Mouse (Mus musculus) mouse trophoblast stem cell (cell line): ENCODE measurements around the gene Hemgn.

Source experiments
- in situ Hi-C, 2 experiments: fragments of 300-500 bp; cut with MseI, MboI; formaldehyde crosslinking; loops; 2 replicates in 1 of 2; 3 replicates in 1 of 2; pipeline ENCODE4 v1.15.1; 2025

The Hemgn gene

DNA sequence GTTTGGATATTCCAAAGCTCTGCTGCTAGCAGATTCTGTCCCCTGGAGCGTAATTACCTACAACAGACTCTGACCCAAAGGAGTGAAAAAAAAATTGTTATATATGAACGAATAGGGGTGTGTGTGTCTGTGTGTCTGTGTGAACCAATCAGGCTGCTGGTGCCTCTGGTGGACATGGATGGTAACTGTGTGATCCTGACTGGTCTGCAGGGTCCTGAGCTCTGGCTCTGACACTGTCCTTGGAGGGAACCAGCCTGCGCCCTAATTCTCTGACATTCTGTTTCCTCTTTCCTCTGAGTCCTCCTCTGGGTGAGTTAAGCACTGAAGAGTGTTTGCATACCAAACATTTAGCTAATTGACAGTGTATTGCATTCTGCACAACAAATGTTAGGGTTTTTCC is 4.2 kb upstream of the Hemgn start:
- in situ Hi-C loops = no loop called here

DNA sequence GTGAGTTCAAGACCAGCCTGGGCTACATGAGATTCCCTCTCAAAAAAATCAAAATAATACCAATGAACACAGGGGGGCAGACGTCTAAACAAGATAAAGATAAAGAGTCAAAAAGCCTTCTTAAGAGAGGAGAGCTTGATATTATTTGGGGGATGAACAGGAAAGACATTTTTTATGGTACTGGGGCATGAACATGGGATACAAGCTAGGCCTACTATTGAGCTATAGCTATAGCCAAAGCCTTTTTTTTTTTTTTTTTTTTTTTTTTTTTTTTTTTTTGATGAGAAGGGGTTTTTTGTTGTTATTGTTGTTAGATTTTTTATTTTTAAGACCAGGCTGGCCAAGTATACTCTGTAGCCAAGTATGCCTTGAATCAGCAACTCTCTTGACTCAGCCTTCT is 1.2 kb downstream of the Hemgn start:
- in situ Hi-C loops = no loop called here

DNA sequence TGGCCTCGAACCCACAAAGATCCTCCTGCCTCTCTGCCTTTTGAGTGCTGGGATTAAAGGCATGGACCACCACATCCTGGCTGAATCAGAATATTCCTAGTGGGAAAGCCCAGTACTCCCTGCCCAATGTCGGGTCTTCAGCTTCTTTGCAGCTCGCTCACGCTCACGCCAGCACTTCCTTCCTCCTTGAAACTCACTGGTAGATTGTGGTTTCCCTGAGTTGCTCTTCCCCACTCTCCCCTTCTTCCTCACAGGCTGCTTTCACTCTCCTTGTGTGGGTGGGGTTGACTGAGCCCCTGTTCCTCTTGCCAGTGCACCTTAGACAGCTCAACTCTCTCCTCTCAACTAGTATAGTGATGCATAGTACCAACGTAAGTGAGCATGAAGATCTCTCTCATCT is 1.8 kb downstream of the Hemgn start:
- in situ Hi-C loops = no loop called here

DNA sequence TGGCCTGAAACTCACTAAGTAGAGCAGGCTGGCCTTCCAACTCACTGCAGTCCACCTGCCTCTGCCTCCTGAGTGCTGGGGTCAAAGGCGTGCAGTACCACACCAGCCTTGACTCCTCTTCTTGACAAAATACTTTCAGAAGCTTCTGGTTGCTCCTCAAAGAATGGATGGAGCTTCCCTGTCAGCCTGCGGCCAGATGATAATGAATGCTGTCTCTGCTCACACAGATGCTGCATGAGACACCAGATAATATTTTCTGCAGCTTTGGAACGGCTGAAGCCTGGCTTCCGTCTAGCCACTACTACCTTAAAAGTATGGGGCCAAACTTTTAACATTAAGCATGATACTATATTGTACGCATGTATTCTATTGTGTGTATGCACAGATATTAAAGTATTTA is 2.6 kb downstream of the Hemgn start:
- in situ Hi-C loops = no loop called here

DNA sequence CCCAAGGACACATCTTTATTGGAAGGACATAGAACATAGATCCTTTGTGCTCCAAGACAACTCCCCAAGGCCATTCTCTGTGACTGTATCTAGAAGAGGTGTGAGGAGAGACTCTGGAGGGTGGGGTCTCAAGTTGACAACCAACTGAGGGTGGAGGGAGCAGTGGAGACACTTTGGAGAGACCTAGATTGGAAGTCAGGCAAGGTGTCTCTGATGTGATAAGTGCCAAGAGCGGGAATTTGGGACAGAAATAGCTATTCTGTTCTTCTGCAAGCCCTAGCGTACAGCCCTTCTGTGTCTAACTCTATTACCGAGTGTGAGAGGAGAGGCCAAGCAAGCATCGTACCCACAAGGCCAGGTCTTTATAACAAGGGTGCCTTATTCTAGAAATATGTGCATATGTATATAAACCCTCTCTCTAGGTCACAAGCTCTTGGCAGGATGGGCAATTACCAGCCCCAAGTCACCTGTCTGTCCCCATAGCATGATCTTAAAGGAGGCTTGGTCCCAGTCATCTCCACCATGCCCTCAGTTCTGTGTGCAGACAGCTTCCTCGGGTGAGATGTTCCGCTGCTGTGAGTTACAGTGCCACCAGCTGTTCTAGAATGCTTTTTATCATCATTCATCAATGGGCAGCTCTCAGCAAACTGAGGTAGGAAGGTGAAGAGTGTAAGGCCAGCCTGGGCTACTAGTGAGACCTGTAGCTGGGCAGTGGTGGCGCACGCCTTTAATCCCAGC is 6.2 kb downstream of the Hemgn start:
- in situ Hi-C loops = no loop called here

DNA sequence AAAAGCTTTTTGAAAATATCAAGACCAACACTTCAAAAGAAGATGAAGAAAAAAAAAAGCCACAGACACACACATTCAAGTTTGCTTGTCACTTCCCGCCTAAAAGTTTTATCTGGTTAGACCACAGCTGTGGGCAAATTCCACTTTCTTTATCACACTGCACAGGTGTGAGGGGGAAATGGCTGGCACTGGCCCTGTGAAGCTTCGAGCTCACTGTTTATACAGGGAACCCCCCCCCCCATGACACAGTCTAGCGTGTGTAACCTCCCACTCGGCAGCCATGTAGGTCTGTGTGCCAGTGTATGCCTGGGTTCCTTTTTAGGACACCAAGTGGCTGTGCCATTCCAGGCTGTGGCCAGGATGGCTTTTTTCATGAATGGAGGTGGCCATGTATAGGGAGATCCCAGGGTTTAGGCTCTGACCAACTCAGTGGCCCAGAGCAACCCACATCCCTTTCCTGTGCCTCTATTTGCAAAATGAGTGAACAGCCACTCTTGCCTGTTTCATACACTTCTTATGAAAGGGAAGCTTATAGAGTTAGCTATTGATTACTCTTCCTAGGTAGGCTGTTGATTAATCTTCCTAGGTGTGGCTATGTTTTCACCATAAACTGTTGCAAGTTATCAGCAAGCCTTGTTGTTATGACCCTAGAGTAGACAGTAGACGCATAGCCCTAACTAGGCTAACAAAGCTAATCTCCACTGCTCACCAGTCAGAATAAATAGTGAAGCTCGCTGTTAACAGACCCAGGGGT is 9.1 kb downstream of the Hemgn start:
- in situ Hi-C loops = no loop called here

DNA sequence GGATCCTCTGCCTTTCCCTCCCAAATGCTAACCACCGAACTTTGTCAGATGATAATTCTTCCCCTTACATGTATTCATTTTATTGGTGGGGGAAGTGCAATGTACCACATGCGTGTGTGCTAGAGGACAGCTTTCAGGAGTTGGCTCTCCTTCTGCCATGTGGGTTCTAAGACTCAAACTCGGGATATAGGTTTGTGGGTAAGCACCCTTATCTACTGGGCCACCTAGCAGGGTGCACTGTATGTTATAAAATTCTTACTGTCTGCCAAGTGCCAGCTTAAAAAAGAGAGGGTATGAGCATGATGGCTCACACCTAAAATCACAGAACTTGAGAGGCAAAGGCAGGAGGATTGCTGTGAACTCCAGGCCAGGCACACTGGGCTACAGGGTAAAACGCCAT is 14.5 kb downstream of the Hemgn start:
- in situ Hi-C loops = no loop called here

DNA sequence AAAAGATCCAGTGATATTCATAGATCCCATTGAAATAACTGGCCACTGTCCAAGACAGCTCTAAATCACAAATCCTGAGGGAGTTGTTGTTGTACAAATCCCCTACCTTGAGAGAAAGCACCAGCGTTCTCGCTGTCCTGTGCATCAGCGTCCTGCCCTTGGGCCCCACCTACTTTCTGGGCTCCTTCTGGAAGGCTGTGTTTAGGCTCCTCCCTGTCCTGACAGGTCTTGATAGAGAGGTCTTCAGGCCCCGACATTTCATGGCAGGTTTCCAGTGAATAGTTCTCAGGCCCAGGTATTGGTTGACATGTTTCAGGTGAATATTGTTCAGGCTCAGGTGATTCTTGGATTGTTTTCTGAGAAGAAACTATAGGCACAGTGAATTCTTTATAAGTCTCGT is 17.6 kb downstream of the Hemgn start:
- in situ Hi-C loops = no loop called here

DNA sequence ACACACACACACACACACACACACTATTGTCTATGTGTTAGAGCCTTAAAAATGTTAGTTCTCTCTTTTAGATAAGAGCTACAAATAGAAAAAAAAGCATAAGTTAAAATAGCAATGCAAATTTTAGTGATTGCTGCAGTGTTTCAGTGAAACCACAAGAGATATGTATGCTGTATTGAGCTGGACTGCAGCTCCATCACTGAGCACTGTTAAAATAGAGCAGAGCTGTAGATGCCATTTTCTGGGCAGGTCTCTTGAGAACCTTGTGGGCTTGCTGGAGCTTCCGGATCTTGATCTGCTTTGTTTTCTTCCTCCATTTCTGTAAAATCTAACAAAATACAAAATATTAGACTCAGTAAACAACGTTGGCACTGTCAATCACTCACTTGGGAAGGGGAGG is 18.9 kb downstream of the Hemgn start:
- in situ Hi-C loops = loop anchor here in 1 of 2 experiments (5.0 kb wide), 1 partner anchor 63 kb away; no protein-coding TSS in a partner anchor

DNA sequence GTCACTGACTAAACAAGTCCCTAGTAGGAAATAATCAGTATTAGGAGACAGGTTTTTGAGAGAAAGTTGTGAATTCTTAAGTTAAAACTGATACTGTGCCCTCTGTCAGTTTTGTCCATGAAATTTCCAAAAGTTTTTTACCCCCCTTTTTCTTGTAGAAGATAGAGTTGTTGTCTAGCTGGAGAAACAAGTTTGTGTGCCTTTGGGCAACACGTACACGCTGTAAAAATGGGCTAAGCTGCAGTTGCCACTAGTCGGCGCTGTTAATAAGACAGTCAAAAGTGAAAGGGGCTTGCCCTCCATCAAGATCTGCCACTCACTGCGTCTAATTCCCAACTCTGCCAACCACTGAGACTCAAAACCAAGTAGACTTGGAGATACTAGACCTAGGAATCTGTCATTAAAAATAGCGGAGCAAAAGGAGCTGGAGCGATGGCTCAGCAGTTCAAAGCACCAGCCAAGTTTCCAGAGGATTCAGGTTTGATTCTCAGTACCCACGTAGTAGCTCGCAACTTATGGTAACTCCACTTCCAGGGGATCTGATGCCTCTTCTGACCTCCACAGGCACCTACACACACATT is 22.8 kb downstream of the Hemgn start:
- in situ Hi-C loops = loop anchor here in 1 of 2 experiments (5.0 kb wide), 1 partner anchor 67 kb away; no protein-coding TSS in a partner anchor

DNA sequence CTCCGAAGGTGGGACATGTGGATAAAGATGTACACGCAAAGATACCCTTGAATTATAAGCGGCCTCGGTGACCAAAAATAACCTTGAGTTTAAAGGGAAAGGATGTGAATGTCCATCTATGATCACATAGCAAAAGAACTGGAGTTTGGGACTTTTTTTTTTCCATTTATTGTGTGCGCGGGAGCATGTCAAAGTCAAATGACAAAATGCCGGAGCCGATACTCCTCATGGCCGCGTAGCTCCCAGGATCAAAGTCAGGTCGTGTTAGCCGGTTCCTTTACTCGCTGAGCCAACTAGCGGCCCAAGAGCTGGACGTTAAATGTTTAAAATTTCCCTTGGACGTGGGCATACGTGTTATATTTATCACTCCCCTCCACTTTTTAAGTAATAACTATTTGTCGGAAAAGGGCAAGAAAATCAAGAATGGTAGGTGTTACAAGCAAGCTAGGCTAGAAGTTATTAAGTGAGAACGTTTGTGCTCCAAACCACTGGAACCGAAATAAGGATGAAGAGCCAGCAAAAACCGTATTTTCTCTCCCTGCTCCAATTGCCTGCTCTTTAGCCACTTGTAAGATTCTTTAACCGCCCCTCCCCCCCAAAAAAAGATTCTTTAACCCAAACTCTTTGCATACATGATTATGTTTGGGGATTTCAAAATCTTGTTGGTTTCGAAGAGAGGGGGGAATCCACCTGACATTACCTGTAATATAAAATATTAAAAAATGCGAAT is 23.5 kb downstream of the Hemgn start:
- in situ Hi-C loops = loop anchor here (5.0 kb wide), 2 partner anchors 63 to 68 kb away; partner anchors contain the start of gene Anp32b (in 1 of the 2)

DNA sequence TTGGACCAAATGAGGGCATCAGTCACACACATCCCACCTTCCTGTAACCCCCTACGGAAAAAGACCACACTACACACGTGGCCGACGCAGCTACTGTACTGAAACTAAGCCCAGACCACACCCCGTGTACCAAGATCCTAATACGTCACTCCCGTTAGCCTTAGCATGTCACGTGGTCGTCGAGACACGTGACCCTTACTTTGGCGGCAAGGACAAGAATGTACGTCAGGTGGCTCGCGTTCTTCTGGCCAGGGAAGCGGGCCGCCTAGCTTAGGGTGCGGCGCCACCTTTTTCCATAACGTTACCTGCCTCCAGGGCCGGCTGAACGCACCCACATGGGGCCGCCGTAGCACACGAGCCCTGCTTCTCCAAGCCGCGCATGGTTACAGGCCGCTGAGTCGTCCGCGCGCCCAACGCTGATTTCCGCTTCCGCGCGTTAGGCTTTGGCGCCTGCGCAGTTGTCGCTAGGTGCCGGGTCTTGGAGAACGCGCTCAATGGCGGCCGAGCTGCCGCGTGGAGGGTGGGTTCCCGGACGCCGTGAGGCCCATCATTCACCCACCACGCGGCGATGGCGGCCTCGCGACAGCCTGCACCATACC is 24.2 kb downstream of the Hemgn start, which contains the start of gene Trmo:
Gene Trmo, minus strand, starts transcription at position 425 of the 599 bp plus-strand sequence.
- in situ Hi-C loops = loop anchor here in 1 of 2 experiments (5.0 kb wide), 1 partner anchor 63 kb away; the partner anchor contains the start of gene Anp32b

DNA sequence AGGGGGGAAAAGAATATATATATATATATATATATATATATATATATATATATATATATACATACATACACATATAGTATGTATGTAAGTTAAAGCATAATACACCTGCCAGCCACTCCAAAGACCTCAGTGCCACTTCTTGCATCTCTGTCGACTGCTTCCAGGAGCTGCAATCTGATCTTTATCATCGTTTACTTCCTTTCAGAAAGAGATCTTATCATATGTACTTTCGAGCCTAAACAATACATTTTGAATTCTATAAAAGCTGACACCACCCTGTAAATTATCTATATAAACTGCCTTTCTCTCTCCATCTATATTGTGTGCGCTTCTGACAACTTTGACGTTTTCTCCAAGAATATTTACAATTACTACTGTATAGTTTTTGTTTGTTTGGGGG is 24.8 kb downstream of the Hemgn start:
- in situ Hi-C loops = loop anchor here in 1 of 2 experiments (5.0 kb wide), 1 partner anchor 64 kb away; the partner anchor contains the start of gene Anp32b

DNA sequence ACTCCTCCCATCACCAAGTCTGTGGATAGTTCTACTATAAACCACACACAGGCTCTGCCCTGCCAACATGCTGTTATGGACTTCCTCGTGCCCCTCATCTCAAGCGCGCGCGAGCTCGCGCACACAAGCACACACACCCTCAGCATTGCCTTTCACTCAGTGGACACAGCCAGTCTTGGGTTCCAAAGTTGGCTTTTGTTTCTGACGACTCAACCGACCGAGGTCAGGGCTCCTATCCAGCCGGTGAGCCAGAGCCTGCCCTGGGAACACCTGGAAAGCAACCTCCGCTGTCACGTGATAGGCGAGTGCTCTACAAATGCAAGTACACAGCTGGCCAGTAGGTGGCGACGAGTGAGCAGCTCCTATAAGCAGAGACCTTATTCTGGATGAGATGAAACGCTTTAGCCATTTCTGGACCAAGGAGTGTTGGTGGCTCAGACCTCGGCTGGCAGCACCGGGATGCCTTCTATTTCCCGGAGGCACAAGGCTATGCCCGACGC is 38.4 kb downstream of the Hemgn start:
- in situ Hi-C loops = no loop called here

DNA sequence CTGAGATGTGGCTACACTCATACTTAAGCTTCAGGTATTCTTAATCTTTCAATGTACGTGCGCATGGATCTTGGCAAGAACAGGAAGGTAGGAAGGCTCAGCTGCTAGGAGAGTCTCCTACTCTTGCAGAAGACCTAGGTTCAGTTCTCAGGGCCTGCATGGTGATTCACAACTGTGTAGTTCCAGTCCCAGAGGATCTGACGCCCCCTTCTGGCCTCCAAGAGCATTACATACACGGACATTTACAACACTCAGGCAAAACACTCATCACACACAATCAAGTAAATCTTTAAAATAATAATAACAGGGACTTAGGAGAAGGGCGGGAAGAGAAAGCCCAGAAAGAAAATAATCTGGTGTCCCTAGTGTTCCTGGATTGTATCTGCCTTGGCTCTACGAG is 38.9 kb downstream of the Hemgn start:
- in situ Hi-C loops = no loop called here

DNA sequence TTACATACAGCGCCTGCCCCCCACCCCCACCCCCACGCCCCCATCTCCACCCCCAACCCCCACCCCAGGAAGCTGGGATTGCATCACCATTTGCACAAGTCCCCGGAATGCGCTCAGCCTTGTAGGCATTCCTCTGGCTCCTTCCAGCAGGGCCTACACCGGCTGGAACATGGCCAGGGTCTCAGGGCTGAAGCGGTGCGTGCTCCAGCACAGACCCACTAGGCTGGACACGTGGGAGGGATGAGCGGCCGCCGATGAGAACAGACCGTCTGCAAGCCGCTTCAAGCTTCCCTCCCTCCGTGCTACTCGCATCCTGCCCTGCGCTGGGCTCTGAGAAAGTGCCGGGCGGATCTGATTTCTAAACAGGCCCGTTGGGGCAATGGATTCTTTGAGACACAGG is 42.3 kb downstream of the Hemgn start:
- in situ Hi-C loops = no loop called here

DNA sequence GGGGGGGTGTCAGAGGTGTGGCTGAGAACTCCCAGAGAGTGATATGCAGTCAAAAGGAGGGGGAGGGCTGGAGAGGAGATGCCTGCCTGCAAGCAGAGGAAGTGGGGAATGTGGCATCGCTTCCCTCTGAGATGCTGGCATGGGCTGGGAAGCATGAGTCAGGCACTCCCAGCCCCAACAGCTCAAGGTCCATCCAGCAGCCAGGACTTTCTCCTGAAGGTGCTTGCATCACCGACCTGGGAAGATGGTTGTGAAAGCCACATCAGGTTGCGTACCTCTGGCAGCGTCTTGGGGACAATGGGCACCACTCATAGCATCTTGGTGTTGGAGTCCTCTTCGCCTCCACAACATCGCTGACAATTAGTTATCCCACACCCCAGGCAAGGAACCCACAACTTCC is 42.9 kb downstream of the Hemgn start:
- in situ Hi-C loops = no loop called here

DNA sequence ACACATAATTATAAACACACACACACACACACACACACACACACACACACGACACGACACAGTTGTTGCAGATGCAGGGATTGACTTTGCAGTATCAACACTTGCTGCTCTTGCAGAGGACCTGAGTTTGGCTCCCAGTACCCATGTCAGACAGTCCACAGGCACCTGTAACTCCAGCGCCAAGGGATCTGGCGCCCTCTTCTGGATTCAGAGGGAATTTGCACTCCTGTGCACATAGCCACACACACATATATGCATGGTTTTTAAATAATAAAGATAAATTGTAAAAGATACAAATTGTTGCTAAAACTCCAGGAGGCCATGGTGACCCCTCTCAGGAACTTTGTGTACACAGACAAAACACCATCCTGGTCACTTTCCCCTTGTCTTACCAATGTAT is 44.2 kb downstream of the Hemgn start:
- in situ Hi-C loops = loop anchor here in 1 of 2 experiments (5.0 kb wide), 1 partner anchor 167 kb away; no protein-coding TSS in a partner anchor

DNA sequence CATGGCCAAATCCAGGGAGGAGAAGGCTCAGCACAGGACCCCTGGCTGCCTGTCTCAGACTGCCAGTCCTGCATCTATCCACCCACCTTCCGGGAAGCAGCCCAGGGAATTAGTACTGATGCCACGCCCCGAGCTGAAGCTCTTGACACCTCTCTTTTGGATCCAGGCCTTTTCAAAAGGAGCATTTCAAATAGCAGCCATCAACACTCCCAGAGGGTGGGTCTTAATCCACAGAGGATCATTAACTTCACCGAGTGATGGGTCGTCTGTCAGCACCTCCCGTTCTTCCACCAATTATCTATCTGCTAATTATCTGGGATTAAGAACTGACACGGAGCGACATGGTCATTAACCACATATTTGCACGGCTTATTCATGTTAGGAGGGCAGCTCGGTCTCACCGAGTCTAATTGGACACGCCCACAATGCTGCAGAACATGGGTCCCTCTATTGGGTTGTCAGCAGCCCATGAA is 45.8 kb downstream of the Hemgn start:
- in situ Hi-C loops = loop anchor here in 1 of 2 experiments (5.0 kb wide), 1 partner anchor 165 kb away; no protein-coding TSS in a partner anchor

DNA sequence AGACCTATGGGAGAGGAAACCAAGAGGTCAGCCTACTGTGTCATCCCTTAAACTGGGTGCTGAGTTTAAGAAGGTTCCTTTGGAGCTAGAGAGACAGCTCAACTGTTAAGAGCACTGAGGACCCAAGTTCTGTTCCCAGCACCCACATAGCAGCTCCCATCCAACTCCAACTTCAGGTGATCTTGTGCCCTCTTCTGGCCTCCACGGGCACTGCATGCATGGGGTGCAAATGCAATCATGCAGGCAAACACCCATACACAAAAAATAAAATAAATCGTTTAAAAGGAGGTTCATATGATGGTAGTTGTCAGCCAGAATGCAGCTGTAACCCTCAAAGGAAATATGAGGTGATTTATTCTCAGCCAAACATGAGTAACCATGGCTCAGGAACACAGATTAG is 48.9 kb downstream of the Hemgn start:
- in situ Hi-C loops = no loop called here

DNA sequence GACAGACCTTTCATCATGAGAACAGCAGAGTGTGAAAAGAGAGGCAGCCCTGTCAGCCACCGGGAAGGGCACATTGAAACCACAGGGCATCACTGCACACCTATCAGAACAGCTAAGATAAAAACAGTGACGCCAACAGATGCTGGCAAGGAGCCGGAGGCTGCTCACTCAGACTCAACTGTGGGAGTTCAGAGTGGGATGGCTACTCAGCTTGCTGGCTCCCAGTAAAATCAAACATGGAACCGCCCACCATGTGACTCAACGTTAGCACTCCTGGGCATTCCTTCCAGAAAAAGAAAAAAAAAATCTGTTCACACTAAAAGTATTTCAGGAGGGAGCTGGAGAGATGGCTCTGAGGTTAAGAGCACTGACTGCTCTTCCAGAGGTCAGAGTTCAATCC is 52.0 kb downstream of the Hemgn start:
- in situ Hi-C loops = no loop called here
